13 mouse cellular contexts compared by ENCODE assay signal in genomic region chr3:68516393-68517081, GRCm38 (mm10).
DNase-seq lines count a peak whose midpoint lies in the region; ATAC-seq and TF ChIP-seq lines count a peak whose summit lies in the region.
"Had no signal": no experiment of that assay in that cellular context is flagged by ENCODE, and none has a peak within 500 bp of the region (broad histone marks: within the 10 kb centered on the region; RNA-seq: fewer than 3 reads in every experiment).

No protein-coding gene starts in this region.

- H3K4me3 ChIP-seq in forebrain, embryonic 14.5 days (ENCODE audit: low read depth, low read length): no peak overlapping the region
- H3K4me3 ChIP-seq in forebrain, postnatal 0 days (ENCODE audit: low read depth, low read length): no peak overlapping the region
- no peak overlapping the region for H3K4me3 ChIP-seq in lung, embryonic 14.5 days (ENCODE audit: low read depth, low read length)
- H3K4me3 ChIP-seq: limb, embryonic 15.5 days had no signal

- intact Hi-C loops in left cerebral cortex, postnatal 25 days (cut with DNase I): loop anchor here (1.0 kb wide), 1 partner anchor 21 kb away; no protein-coding TSS in a partner anchor

- TF ChIP-seq CTCF in forebrain, postnatal 0 days (IDR thresholded peaks at IDR 0.05; ENCODE audit: low read depth): no peak
- TF ChIP-seq CTCF in lung, embryonic 14.5 days (IDR thresholded peaks at IDR 0.05; ENCODE audit: low read depth): no peak

- no peak for ATAC-seq in forebrain, embryonic 14.5 days
- ATAC-seq in forebrain, postnatal 0 days: no peak; the same call in 1 of the 2 replicates
- no peak for ATAC-seq in lung, embryonic 14.5 days (ENCODE audit: insufficient read depth)

- H3K27me3 ChIP-seq in forebrain, embryonic 14.5 days (replicated peaks; ENCODE audit: control insufficient read depth, insufficient read depth, low read length): no peaks in the 10 kb centered on the region
- H3K27me3 ChIP-seq in forebrain, postnatal 0 days (ENCODE audit: insufficient read depth, low read length): no peaks in the 10 kb centered on the region
- no peaks in the 10 kb centered on the region for H3K27me3 ChIP-seq in lung, embryonic 14.5 days (ENCODE audit: insufficient read depth, low read length)
- H3K27me3 ChIP-seq: limb, embryonic 15.5 days had no signal

- WGBS in forebrain, embryonic 14.5 days: 67% methylated on average over 12 of the region's 12 CpGs
- WGBS in forebrain, postnatal 0 days: 50% methylated on average over 12 of the region's 12 CpGs
- 73% methylated on average over 12 of the region's 12 CpGs for WGBS in lung, embryonic 14.5 days

- peaks cover 14% of the 10 kb centered on the region; the same call in 1 of the 2 replicates for H3K4me1 ChIP-seq in forebrain, embryonic 14.5 days (ENCODE audit: control insufficient read depth, insufficient read depth, low read length)
- H3K4me1 ChIP-seq in forebrain, postnatal 0 days (ENCODE audit: insufficient read depth): 0 out of 2 replicates have a peak, but pooled peaks cover 3% of the 10 kb centered on the region
- H3K4me1 ChIP-seq in lung, embryonic 14.5 days (ENCODE audit: insufficient read depth): peaks cover 7% of the 10 kb centered on the region

- no peak overlapping the region for H3K9ac ChIP-seq in forebrain, embryonic 14.5 days (ENCODE audit: low read length)
- no peak overlapping the region for H3K9ac ChIP-seq in forebrain, postnatal 0 days
- no peak overlapping the region for H3K9ac ChIP-seq in lung, embryonic 14.5 days
- H3K9ac ChIP-seq: limb, embryonic 15.5 days had no signal

- no peaks in the 10 kb centered on the region for H3K36me3 ChIP-seq in forebrain, embryonic 14.5 days (ENCODE audit: control insufficient read depth, insufficient read depth, low read length)
- no peaks in the 10 kb centered on the region for H3K36me3 ChIP-seq in forebrain, postnatal 0 days (ENCODE audit: insufficient read depth)
- H3K36me3 ChIP-seq in lung, embryonic 14.5 days (ENCODE audit: insufficient read depth): no peaks in the 10 kb centered on the region
- H3K36me3 ChIP-seq: limb, embryonic 15.5 days had no signal

- no peak overlapping the region for H3K27ac ChIP-seq in forebrain, embryonic 14.5 days (ENCODE audit: low read depth, low read length)
- H3K27ac ChIP-seq in forebrain, postnatal 0 days (ENCODE audit: low read depth, low read length): no peak overlapping the region
- H3K27ac ChIP-seq in lung, embryonic 14.5 days (ENCODE audit: low read depth): no peak overlapping the region
- H3K27ac ChIP-seq: limb, embryonic 15.5 days had no signal

- peak; percentile 27 for DNase-seq in forebrain, embryonic 14.5 days (ENCODE audit: low spot score)
- no peak for DNase-seq in forebrain, postnatal 0 days
- DNase-seq in lung, embryonic 14.5 days: peak; percentile 31
- no peak for DNase-seq in lung, postnatal 4 days
- peak; percentile 63 for DNase-seq in Muller cell, postnatal 12 days (ENCODE audit: inconsistent ontology term)
- peak; percentile 51 to 92 for DNase-seq in left cerebral cortex, postnatal 25 days (ENCODE audit: low spot score in 2 of 2)
- no peak for DNase-seq in ovary, postnatal 36 days (ENCODE audit: low spot score)
- no peak for DNase-seq in heart, adult 18-20 months
- DNase-seq: adrenal gland, postnatal 14 days; heart, postnatal 36 days; lung, adult 18-20 months had no signal

- H3K9me3 ChIP-seq in forebrain, embryonic 14.5 days (replicated peaks; ENCODE audit: control insufficient read depth, low read length): no peaks in the 10 kb centered on the region
- H3K9me3 ChIP-seq in forebrain, postnatal 0 days (ENCODE audit: low read length): no peaks in the 10 kb centered on the region
- no peaks in the 10 kb centered on the region for H3K9me3 ChIP-seq in lung, embryonic 14.5 days (ENCODE audit: low read depth, low read length)
- H3K9me3 ChIP-seq: limb, embryonic 15.5 days had no signal

- no peak overlapping the region for H3K4me2 ChIP-seq in forebrain, embryonic 14.5 days (ENCODE audit: low read length)
- no peak overlapping the region for H3K4me2 ChIP-seq in forebrain, postnatal 0 days (ENCODE audit: low read depth)
- H3K4me2 ChIP-seq in lung, embryonic 14.5 days: no peak overlapping the region
- H3K4me2 ChIP-seq: limb, embryonic 15.5 days; midbrain, embryonic 11.5 days had no signal

Comparison
In these comparisons a context has a peak if more than half of its experiments do, and no peak if none do; other contexts are left out.
1. DNase-seq: peak in forebrain, embryonic 14.5 days (single experiment), lung, embryonic 14.5 days (single experiment), Muller cell, postnatal 12 days (single experiment) and left cerebral cortex, postnatal 25 days (2 of 2); none in forebrain, postnatal 0 days (single experiment), lung, postnatal 4 days (0 of 2), ovary, postnatal 36 days (single experiment) and heart, adult 18-20 months (0 of 2).